Mouse (Mus musculus) ES-E14 (cell line): Measurements from ENCODE around the gene Kcnh3. TPM values are rescaled to one million over a fixed set of nuclear protein-coding genes. Genes with fewer than 3 reads are reported as not detected.

Experiments
- DNase-seq: peaks from one replicate; pipeline ENCODE4 v3.0.0-alpha.2; 2013; ENCODE audit warnings: low read depth, low spot score
- H3K27ac ChIP-seq: 2 replicates; pipeline ENCODE4 v1.5.1; 2012; ENCODE audit warnings: low read depth, mild to moderate bottlenecking, low read length, moderate library complexity, mixed read lengths; ENCODE audit not compliant: poor library complexity, insufficient read depth, severe bottlenecking
- H3K36me3 ChIP-seq: 2 replicates; pipeline ENCODE4 v1.6.1; 2012; ENCODE audit warnings: mild to moderate bottlenecking, low read length, moderate library complexity, mixed read lengths; ENCODE audit not compliant: control insufficient read depth, poor library complexity, insufficient read depth, severe bottlenecking
- H3K4me1 ChIP-seq, 2 experiments: fragments of 150-350 bp in 1 of 2; sonication (generic) in 1 of 2; 2 replicates each; pipeline ENCODE4 v1.6.1; 2012; ENCODE audit warnings: low read length in 2 of 2, mild to moderate bottlenecking in 1 of 2, mixed read lengths in 1 of 2; ENCODE audit not compliant: control insufficient read depth in 2 of 2, insufficient read depth in 2 of 2, poor library complexity in 1 of 2
- H3K4me3 ChIP-seq, 2 experiments: fragments of 150-350 bp in 1 of 2; sonication (generic) in 1 of 2; 2 replicates each; pipeline ENCODE4 v1.5.1; 2012; ENCODE audit warnings: low read length in 2 of 2, low read depth in 1 of 2, mild to moderate bottlenecking in 1 of 2, mixed read lengths in 1 of 2; ENCODE audit not compliant: insufficient read depth in 1 of 2, poor library complexity in 1 of 2, severe bottlenecking in 1 of 2
- H3K9ac ChIP-seq: 2 replicates; pipeline ENCODE4 v1.6.1; 2012; ENCODE audit warnings: low read depth, mild to moderate bottlenecking, low read length, mixed read lengths; ENCODE audit not compliant: poor library complexity, insufficient read depth, severe bottlenecking
- H3K9me3 ChIP-seq: fragments of 150-350 bp; sonication (generic); 2 replicates; pipeline ENCODE4 v1.6.1; 2012; ENCODE audit warnings: low read depth, mild to moderate bottlenecking, low read length; ENCODE audit not compliant: control insufficient read depth, insufficient read depth
- CHD2 ChIP-seq: IDR thresholded peaks from 2 replicates; pipeline ENCODE4 v1.6.1; 2014; ENCODE audit warnings: mild to moderate bottlenecking, low read depth, low read length, inconsistent platforms
- HCFC1 ChIP-seq: IDR thresholded peaks from 2 replicates; pipeline ENCODE4 v1.6.1; 2012; ENCODE audit warnings: low read length, inconsistent platforms, borderline replicate concordance; ENCODE audit not compliant: insufficient read depth
- MAFK ChIP-seq: IDR thresholded peaks from 2 replicates; pipeline ENCODE4 v1.6.1; 2014; ENCODE audit warnings: mild to moderate bottlenecking, low read depth, low read length, inconsistent platforms; ENCODE audit not compliant: insufficient read depth
- ZC3H11A ChIP-seq: IDR thresholded peaks from 2 replicates; pipeline ENCODE4 v1.6.1; 2012; ENCODE audit warnings: low read depth, mild to moderate bottlenecking, inconsistent platforms, low read length, borderline replicate concordance
- ZNF384 ChIP-seq: IDR thresholded peaks from 2 replicates; pipeline ENCODE4 v1.6.1; 2012; ENCODE audit warnings: low read depth, low read length, inconsistent platforms
- in situ Hi-C, 2 experiments: fragments of 600-800 bp; cut with MboI; formaldehyde crosslinking; loops; one replicate each; pipeline ENCODE4 v1.15.1; 2025; ENCODE audit warnings: low sequenced_read_pairs in 2 of 2, inconsistent platforms in 1 of 2; ENCODE audit not compliant: unreplicated experiment in 2 of 2
- total RNA-seq: library from RNA; depleted of rRNA; stranded (reverse); fragments of 300-350 nt; gene quantifications from 2 replicates; pipeline ENCODE4 v1.2.3, GENCODE M21; 2012

The Kcnh3 gene
- total RNA-seq, 1 experiment, result 2.9 TPM

DNA sequence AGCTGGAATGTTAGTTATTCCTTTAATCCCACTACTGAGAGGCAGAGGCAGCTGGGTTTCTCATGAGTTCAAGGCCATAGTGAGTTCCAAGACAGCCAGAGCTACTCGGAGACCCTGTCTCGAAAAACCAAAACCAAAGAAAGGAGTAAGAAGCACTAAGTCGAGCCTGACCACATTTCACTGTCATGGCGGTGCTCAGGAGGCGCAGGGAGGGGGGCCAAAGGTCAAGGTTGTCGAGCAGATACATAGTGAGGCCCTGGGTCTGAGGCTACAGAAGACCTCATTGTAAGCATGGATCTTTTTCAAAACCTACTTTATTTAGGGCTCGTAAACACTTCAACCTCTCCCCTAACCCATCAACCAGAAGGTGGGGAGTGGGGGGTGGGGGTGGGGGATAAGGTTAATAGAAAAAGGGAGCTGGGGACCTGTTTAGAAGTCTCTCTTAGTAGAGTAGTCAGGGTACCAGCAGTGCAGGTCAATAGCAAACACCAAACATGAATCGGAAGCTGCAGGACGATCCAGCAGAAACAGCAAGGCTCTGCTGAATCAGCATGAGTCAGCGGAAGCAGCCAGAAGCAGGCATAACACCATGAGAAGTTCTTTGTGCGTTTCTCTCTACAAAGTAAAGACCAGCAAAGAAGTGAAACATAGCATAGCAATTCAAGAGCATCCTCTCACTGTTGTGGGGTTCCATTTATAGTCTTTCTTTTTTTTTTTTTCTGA lies 8.8 kb upstream of the Kcnh3 start:
- DNase-seq, result no peak
- peaks cover 3 to 22% of the 10 kb centered on the region in 2 experiments; a peak in 3 of 4 replicates for H3K4me1 ChIP-seq
- H3K9ac ChIP-seq, result peak overlapping the region; percentile 44; the same call in 1 of the 2 replicates
- H3K36me3 ChIP-seq, result peaks cover 17% of the 10 kb centered on the region; the same call in 1 of the 2 replicates
- H3K27ac ChIP-seq, result peak overlapping the region; percentile 97
- H3K4me3 ChIP-seq, result no peak overlapping the region
- in situ Hi-C loops, result no loop called here
- H3K9me3 ChIP-seq, result no peaks in the 10 kb centered on the region
- TF ChIP-seq MAFK (peak; percentile 99), ZC3H11A (no peak)

DNA sequence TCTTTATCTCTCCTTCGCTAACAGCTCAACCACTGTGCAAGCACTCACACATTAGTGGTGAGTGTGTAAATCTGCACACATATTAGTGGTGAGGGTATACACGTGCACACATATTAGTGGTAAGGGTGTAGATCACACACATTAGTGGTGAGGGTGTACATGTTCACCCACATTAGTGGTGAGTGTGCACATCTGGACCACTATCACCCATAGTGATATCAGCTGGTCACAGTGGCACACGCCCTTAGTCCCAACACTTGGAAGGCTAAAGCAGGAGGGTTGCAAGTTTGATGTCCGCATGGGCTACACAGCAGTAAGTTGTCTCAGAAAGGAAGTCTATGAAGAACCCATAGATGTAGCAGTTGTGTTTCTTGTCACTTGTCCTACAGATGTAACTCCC lies 7.0 kb upstream of the Kcnh3 start:
- no peak for TF ChIP-seq HCFC1
- no peak for TF ChIP-seq MAFK
- no peak for TF ChIP-seq CHD2
- TF ChIP-seq ZC3H11A, result no peak
- TF ChIP-seq ZNF384, result no peak
- H3K9ac ChIP-seq, result no peak overlapping the region
- H3K4me3 ChIP-seq, result no peak overlapping the region
- H3K4me1 ChIP-seq, result peaks cover 10 to 27% of the 10 kb centered on the region in 2 experiments; a peak in 3 of 4 replicates
- H3K36me3 ChIP-seq, result peaks cover 5% of the 10 kb centered on the region; the same call in 1 of the 2 replicates
- in situ Hi-C loops, result no loop called here
- no peaks in the 10 kb centered on the region for H3K9me3 ChIP-seq
- H3K27ac ChIP-seq, result no peak overlapping the region
- DNase-seq, result no peak

DNA sequence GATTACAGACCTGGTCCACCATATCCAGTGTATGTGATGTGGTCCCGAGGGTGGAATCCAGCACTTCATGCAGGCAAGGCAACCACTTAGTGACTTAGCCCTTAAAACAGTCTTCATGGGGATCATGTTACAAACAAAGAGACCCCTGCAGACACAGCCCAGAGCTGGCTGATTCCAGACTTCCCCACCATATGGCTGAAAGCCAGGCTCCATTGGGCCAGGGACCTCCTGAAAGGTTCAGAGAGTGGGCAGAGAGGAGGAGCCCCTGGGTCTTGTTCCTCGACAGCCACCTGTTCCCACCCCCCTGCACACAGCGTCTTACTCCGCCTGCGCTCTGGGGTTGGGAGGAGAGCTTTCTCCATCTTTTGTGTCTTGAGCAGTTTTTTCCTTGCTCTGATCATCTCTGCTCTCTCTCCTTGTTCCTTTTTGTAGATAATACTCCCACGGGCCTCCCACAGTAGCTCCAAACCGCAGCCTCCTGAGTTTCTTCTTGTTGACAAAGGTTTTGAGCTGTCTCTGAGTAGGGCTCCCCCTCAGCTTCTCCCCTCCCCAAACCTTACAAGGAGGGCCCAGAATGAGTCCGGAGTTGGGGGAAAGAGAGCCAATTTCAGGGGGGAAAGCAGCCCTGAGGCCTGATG lies 3.2 kb upstream of the Kcnh3 start:
- Histone ChIP-seq H3K9ac (no peak overlapping the region; the same call in 1 of the 2 replicates), H3K27ac (no peak overlapping the region), H3K4me1 (peaks cover 13 to 25% of the 10 kb centered on the region in 2 experiments; a peak in 3 of 4 replicates), H3K4me3 (no peak overlapping the region), H3K9me3 (no peaks in the 10 kb centered on the region), H3K36me3 (no peaks in the 10 kb centered on the region)
- no peak for TF ChIP-seq CHD2
- TF ChIP-seq HCFC1, result no peak
- TF ChIP-seq ZNF384, result no peak
- TF ChIP-seq MAFK, result no peak
- TF ChIP-seq ZC3H11A, result no peak
- no peak for DNase-seq
- in situ Hi-C loops, result no loop called here

DNA sequence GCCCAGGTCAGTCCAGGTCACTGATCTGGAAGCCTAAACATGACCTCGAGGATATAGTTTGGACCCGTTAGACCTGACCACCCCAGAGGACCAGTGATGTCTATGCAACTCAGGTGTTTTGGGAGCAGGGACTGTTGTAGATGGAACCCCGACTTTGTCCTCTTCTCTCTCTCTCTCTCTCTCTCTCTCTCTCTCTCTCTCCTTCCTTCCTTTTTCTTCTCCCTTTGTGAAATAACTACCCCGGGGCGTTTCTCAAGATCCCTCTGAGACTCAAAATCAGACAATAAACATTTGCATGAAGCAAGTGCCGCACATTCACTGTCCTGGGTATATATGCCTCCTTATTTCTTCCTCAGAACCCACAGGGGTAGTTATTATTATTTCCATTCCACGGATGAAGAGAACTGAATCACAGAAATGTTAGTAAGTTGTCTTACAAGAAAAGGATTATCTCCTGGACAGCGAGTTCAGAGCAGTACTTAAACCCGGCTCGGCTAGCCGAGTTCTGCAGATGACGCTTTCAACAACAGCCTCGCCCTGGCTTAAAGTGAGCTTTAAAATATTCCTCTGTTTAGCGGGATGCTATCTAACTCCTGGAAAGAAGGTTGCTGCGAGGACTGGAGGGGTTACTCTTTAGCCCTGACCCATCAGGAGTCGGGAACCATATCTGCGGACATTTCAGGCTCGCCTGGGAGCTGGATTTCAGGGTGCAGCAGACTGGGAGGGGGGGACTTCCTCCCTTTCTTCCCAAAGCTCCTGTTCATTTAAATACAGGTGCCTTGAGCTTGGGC lies 1.7 kb upstream of the Kcnh3 start:
- in situ Hi-C loops, result no loop called here
- no peak for DNase-seq
- Histone ChIP-seq H3K9ac (no peak overlapping the region), H3K4me3 (peak overlapping the region; percentile 64 to 69), H3K27ac (no peak overlapping the region), H3K9me3 (no peaks in the 10 kb centered on the region), H3K4me1 (peaks cover 14 to 26% of the 10 kb centered on the region in 2 experiments; a peak in 3 of 4 replicates), H3K36me3 (no peaks in the 10 kb centered on the region)
- TF ChIP-seq HCFC1 (no peak), ZNF384 (no peak), ZC3H11A (no peak), CHD2 (no peak), MAFK (no peak)
